Mouse (Mus musculus) cerebellum, adult 9-10 months (tissue): ENCODE measurements at regions not wholly inside any gene's neighbourhood (a gene's known extent, or its start where the extent isn't known, plus 50 kb on each side); places are given as distances from the start of the nearest gene placed in this dataset.
"Not testable (repeated sequence)": the region's sequence is repeated elsewhere in the genome, so short reads cannot be mapped to it uniquely, and the experiment has no call there.

ENCODE experiments used
- DNase-seq: peaks from one replicate; pipeline ENCODE4 v3.0.0; 2022

DNA sequence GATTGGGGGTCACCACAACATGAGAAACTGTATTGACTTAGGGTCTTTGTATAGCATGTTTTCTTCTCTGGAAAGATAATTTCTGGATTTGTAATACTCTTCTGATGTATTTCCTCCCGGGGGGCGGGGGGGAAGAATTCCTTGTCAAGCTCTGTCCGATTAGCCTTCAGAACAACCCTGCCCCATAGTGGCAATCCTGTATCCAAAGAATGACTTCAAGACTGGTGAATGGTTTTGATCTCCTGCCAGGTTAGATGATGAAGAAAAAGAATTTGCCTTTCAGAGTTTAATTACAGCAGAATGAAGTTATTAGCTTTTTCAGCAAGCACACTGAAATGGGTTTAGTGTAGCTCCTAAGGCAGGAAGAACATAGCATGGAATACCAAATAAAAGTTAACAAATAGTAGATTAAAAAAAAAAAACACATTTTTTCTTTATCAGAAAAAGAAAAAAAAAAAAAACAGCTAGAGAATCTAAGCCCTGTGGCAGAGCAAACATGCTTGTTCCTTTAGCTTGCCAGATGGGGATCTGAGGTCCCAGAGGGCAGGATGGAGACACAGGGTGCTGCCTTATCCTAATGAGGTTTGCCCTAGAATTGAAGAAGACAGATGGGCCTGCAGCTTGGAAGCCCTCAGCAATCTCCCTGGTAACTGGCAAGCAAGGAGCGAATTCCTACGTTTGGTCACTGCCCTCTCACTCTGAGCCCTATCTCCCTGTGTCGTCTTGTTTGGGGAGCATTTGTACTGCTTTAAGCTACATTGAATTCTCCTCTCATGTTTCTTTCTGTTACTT, 280.9 kb upstream of the Gm9972 start:
- DNase-seq, result peak; percentile 97

DNA sequence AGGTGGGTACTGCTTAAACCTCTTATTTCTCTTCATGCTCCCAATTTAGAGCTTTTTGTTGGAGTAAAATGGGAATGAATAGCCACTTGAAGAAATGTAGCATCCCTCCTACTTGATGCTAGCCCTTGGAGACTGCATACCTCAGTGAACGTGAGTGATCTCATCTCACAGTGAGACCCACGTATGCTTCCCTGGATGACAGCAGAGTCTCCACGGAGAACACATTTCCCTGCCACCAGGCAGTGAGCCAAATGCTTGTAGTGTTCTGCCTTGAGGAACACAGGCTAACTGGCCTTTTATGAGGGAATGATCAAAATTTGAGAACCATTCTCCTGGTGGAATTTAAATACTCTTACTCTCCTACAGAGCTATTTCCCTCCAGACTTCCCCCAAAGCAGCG, 280.1 kb upstream of the Gm9972 start:
- DNase-seq, result peak; percentile 97

DNA sequence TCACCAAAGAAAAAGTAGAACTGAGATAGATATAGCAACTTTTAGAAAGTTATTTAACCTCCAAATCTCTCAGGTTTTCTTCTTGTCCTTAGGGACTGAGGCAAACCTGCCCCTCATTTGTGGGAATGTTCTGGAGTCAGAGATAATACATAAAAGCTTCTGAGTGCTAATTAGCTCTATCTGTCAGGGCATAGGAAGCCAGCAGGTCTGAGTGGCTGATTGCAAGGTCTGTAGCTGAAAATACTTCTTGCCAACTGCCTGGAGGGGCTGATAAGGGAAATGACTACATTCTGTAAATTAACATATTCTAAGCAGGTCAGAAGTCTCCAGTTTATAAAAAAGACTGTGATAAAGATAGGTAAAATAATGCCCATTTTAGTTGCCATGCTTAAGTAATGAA, 270.3 kb upstream of the Gm9972 start:
- DNase-seq, result no peak

DNA sequence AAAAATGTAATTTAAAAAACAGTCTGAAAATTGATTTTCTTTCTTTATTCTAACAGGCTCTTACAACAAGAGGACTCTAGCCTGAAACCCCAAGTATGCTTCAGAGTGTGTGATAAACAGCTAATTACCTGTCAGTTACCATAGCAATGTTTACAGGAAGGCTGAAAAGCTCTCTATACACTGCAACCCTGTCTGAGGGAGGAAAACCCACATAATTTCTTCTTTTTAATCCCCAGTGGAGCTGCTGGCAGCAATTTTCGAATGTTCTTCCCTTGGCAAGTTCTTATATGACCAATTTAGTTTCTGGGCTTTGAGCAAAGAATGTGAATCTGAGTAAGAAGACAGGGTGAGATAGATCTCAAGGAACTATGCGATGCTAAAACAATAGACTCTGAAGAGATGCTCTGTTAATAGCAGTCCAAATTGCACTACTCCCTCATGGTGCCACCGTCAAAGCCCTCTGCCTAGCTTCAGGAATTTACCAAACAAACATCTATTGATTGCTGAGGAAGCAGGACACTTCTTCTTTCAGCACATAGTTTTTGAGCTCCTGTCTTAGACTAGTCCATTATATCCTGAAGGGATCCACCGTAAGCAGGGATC, 260.4 kb upstream of the Gm9972 start:
- DNase-seq, result no peak

DNA sequence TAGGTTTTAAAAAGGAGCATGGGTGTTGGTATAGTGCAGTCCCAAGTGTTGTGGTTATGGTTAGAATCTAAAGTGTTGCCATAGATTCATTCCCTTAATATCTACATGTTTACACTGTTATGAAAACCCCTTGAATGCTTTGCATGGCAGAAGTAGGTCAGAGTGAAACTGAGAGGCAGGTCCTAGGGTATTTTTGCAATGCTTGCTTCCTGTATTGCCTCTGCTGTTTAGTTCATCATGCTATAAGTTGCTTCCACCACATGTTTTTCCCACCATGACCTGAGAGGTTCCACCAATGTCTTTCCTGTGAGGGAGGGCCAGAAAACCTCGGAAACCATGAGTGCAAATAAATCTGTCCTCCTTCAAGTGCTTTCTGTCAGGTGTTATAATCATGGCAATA, 224.1 kb upstream of the Gm9972 start:
- DNase-seq, result no peak

DNA sequence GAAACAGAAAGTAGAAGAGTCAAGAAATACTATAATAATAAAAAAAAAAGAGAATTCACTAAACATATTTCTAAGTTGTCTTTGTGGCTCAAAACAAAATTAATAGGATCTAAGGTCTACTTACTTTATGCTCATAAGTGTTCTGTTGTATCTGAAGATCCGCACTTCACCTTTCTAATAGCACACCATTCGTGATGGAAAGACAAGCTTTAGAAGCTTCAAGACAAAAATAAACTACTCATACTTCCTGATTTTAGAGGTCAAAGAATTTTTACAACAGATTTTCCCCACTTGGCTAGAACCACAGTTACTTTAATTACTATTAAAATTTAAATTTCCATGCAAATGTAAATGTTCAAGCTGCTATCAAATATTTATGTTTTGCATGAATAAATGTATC, 219.8 kb upstream of the Gm9972 start:
- no peak for DNase-seq

DNA sequence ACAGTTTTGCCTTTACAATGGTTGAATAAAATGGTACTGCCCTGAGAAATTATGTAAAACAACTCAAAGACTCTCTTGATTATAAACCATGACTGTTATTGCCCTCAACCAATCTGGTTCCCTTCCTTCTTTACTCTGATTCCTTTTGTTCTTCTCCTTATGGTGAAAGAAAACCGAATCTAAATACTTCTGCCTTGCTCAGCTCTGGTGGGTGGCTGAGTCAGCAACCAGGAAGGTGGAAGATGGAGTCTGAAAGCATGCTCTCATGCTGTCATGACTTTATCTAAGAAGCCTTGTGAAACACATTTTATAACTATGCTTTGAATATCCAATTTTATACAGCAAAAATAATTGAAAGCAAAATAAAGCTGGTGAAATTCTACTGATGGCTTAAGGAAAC, 212.7 kb upstream of the Gm9972 start:
- no peak for DNase-seq

DNA sequence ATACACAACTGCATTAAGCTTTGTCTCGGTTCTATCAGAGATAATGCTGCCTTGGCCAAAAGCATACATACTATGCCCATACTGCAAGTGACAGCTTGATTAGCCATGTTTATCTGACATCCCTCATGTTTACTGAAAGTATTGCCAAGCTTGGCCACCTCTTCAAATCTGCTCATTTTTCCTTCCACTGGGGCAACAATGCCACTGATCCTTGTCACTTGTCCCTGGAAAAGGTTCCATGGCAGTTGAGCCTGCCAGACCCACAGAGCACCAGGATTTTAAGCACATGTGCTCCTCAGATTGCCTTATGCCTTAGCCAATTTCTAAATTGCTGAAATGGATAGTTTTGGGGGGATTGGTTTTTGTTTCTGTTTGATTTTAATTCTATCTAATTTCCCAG, 189.8 kb upstream of the Gm9972 start:
- DNase-seq, result peak; percentile 79

DNA sequence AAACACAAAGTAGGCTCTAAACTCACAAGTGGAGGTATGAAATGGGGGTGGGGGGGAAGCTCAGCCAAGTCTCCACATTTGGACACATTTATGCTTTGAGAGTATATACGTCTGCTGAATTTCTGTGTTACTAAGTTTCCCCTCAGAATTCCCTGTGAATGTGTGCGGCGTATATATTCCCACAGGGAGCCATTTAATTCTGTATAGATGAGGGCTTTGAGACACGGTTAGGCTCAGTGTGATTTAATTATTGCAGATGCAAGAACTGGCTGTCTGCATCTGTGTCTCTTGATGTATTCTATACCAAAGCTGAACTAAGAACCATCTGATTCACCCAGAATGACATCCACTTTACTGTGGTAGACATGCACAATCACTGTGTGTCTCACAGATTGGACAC, 181.1 kb upstream of the Gm9972 start:
- DNase-seq, result no peak

DNA sequence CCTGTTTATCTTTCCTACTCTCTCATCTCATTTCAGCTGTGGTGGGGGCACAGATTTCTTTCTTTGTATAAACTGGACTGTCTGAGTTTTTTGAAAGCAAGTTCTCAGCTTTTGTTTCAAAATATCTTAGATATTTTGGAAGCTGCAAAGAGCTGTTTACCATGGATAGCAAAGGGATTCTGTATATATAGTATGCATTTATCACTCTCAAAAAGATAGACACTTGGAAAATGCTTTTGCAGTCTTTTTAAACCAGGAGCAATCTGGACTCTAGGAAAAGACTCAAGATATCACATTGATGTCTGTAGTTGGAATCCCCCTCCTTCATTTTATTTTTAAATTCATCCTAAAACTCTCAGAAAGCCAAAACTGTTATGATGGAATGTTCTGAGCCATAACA, 177.9 kb upstream of the Gm9972 start:
- no peak for DNase-seq

DNA sequence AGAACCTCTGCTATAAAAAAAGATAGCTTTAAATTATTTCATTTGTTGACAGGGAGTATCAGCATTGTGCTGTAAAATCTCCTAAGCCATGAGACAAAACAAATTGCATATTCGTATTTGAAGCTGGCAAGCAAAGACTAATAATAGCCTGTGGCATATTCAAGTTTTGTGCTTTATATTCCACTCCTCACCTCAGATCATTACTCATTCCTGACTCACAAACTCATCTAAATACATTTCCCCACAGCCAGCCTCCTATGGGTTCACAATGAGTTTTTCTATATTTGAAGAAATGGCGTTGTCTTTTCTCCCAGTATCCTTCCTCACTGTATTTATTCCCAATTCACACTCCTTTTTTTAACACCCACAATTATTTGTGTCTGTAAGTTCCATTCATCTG, 161.5 kb upstream of the Gm9972 start:
- DNase-seq, result no peak

DNA sequence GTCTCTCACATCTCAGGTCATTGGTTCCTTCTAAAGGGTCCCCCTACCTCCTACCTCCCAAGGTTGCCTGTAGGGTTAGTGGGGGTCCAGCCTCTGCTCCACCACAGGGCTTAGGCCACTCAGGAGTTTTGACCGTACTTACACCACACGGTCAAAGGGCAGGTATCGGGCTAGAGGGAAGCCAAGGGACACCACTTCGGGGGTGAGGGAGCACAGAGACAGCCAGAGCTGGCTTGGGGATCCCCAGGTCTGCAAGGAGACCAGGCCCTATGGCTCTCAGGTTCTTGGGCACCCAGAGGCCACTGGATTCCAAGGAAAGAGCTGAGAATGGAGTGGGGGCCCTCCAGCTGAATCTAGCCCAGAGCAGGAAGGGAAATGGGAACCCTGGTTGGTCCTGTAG, 135.5 kb upstream of the Gm9972 start:
- DNase-seq, result no peak

DNA sequence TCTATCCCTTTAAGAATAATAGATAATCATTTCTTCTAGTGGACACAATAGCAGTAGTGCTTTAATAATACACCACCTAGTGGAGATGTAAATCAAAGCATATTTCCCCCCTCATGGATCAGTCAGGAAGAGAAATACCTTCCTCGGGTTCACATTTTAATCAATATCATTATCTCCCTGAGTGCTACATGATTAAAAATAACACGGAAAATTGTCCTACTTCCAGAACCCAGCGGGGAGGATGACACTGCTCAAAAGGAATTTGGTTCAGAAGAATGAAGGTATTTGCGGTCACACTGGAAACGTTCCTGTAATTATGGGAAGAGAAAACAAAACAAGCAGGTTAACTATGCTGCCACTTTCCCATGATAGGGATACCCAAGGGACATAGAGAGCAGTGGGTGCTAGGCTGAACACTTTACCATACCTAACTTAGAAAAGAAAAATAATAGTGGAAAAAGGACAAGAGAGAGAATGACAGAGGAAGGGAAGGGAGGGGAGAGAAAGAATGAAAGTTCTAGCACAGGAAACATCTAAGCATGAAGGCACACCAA, 132.0 kb upstream of the Gm9972 start:
- peak; percentile 91 for DNase-seq

DNA sequence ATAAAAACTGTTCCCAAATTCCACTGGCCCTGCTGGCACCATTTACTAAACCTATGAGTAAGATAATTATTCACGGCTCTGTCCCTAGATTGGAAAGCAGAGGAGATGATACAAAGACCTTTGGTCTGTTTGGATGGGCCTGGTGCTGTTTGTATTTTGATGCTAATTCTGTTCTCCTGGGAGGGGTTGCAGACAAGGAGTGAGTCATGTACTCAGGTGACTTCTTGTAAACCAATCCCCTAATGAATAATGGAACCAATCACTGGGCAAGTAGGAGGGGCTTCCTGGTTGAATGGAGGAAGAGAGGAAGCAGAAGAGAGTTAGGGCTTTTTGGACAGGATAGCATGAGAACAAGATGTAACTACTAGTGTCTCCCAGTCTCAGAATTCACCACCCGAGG, 130.0 kb upstream of the Gm9972 start:
- no peak for DNase-seq

DNA sequence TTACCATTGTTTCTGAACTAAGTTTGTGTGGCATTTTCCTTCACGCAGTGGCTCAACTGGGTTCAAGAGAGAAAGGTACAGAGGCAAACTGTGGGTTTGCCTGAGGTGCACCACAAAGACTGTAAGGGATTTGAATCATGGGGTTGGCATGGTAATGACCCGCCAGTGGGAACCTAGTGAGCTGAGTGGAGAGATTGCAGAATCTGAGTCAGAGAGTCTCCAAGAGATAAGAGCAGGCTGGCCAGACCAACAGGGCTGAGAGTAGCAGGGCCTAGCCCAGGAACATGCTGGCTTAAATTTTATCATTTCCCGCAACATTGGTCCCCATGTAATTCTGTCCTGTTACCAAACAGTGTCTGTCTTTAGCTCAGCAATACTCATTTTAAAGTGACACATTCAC, 129.5 kb upstream of the Gm9972 start:
- no peak for DNase-seq

DNA sequence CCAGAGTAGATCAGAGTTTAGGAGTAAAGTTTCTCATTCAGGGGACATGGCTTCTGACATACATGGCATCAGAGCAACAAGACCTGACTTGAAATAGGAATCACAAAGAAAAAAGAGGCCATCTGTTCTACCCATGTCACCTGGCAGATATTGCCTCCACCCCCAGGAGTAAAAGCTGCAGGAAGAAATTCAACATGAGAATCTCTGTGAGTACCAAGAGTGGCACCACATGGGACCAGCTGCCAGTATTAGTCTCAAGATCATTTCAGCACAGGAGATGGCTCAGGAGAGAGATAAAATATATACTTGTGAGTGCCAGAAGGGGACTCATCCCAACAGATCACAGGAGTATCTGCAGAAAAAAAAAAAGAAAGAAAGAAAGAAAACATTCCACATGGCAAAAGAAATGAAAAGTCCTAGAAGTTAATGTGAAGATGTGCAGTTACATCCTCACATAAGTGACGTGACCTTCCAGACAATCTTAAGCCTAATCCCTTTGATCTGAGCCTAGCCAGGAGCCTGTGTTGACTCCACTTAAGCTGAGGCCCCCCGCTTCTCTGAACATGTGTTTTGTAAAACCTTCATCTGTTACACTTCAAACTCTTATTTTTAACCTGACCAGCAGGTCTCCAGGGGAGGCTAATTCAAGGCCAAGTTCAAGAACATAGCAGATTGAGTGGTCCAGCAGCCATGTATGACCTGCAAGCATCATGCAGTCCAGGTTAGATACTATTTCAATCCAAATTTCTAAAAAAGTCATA, 118.9 kb upstream of the Gm9972 start:
- DNase-seq, result peak; percentile 92

DNA sequence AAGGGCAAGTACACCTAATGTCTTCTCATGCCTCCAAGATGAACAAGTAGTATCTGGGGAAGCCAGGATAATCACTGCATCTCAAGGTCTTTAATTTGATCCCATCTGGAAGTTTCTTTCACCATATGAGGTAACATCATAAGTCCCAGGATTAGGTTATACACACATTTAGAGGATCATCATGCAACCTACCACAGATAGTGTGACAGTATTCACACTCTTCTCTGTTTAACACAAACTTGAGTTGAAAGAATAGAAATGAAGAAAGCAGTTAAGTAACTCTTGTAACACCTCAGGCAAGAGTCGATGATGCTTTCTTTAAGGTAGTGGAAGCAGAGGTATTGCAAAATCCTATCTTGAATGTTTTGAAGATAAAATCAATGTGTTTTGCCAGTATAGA, 116.3 kb upstream of the Gm9972 start:
- no peak for DNase-seq

DNA sequence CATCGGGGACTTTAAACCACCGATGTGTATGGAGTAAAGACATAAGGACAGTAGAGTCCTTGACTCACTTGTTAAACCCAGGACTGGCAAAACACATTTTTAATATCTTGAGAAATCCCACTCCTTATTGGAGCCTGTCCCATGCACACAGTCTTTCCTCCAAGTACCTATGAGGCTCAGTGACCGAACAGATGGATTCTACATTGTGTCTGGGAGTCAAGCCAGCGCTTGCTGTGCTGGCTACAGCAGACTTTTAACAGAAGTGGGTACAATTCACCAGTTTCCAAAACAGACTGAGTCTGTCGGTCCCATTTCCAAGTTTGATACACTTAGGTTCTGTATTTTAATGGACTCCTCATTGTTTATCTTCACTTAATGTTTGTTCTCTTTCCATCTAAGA, 108.4 kb upstream of the Gm9972 start:
- DNase-seq, result peak; percentile 98

DNA sequence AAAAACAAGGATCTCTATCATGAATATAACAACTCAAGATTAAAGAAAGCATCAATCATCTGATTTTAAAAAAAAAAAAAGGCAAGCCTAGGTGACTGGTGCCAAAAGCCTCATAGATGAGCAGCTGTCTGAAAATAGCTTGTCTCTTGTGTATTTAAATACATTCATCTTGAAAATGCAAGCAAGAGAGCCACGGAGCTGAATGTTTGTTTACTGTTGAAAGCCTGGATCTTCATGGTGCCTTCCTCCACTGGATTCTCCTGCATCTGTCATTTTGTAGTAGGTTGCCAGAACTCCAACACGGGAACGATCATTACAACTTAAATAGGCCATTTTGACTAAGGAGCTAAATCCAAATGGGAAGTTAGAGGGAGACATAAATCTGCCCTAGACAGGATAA, 106.6 kb upstream of the Gm9972 start:
- peak; percentile 72 for DNase-seq

DNA sequence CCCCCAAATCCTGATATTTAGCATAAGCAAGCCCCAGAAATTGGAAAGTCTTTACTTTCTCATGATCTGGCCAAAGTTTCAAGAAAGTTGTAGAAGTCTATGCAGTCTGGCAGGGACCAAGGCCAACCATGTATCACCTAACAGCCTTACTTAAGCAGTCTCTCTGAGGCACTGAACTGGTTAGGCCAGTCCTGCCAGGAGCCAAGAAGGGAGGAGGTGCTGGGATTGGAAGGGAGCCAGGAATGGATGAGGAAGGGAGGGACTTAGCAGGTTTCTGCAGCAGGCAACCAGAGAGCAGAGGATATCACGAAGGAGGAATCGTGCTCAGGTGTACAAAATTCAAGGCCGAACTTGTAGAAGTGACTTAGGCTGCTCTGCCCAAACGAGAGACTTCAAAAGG, 96.3 kb upstream of the Gm9972 start:
- DNase-seq, result not testable (repeated sequence)

DNA sequence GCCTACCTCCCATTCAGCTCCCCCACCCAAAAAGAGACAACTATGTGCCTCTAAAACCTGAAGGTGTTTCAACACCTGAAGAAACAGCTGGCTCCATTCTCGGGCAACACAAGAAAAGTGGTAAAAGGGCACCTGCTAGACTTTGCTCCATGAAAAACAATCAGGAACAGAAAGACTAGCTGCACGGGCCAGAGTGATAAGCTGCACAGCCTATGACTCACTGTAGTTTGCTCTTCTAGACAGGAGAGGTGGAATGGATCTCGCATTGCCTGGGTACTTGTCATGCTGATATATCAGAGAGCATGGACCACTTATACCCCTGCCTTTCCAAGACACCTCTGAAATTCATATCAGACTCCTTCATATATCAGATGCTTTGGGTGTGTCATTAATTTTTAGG, 94.0 kb upstream of the Gm9972 start:
- no peak for DNase-seq

DNA sequence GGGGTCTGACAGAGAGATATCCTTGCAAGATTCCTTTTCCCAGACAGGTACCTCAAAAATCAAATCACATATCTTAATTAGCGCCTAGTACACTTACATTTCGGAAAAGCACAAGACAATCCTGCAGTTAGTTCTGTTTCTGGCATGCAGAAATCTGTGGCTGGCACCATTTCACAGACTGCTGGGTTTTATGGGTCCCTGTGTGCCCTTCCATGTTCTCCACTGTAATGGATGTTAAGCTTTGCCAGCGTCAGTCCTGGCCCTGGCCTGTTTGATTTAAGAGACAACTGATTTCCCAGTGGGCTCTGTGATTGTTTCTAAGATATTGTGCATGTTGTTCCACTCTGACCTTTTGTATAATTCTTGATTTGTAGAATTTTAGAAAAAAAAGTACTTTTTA, 93.3 kb upstream of the Gm9972 start:
- DNase-seq, result peak; percentile 48

DNA sequence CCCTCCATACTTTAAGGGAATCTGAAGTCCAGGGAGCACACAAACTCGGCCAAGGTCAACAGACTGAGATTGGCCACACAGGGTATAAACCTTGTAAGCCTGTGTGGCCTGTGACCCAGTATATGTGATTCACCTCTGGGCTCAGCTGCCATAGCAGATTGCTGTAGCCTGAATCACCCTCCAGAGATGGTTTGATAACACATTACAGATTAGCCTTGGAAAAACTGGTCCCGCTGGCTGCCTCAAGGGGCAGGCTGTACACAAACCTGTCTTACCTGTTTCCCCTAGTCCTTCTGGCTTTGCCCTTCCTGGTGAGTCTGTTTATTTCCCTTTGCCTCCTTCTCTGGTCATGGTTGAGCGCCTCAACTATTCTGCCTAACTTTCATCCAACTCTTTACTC, 91.0 kb upstream of the Gm9972 start:
- no peak for DNase-seq

DNA sequence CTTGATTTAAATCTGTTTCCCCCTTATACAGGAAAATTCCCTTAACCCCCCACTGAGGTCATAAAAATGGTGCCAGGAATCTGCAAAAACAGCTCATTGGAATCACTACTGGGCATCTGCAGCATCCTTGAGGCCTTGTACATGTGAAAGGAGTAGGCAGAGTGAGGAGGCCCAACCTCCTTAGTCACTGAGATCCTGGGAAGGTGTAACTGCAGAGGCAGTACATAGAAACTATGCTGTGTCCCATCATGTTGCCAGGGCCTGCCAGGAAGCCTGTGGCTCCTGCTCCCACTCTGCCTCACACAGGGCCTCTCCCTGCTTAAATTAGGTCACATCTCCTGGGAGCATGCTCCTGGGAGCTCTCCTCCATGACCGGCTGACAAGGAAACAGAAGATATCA, 85.7 kb upstream of the Gm9972 start:
- DNase-seq, result no peak
